Mouse (Mus musculus): ENCODE data around the gene Gch1. TPM values are rescaled to one million over a fixed set of nuclear protein-coding genes. Genes with fewer than 3 reads are reported as not detected.
A peak's percentile ranks its signal among the peaks of the same experiment; 100 is the strongest.

The Gch1 gene
- polyA plus RNA-seq, 1 experiment from 2014 or later: 5.9 TPM

DNA sequence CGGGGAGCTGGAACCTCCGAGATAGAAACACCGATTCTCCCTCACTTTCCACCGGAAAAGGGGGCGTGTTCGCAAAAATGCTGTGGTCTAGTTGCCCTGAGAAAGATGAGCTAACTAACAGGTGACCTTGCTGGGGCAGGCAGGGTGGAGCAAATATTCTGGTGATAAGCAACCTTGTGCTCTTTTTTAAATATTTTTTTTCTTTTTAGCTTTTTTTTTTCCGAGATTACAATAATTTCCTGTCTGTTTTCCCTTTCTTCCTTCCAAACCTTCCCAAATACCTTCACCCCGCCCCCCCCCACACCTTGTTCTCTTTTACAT lies 382 bp upstream of the Gch1 start:
- peaks cover 38% of the 10 kb centered on the region for H3K79me2 ChIP-seq (ENCODE audit: inconsistent target)
- 9% methylated on average over 7 of the region's 8 CpGs for WGBS (ENCODE audit: missing documents)
- H3K36me3 ChIP-seq (ENCODE audit: inconsistent target): peaks cover 5% of the 10 kb centered on the region; the same call in 1 of the 2 replicates
- H3K27ac ChIP-seq: no peak overlapping the region
- H3K4me3 ChIP-seq (ENCODE audit: inconsistent target): peak overlapping the region; percentile 72

DNA sequence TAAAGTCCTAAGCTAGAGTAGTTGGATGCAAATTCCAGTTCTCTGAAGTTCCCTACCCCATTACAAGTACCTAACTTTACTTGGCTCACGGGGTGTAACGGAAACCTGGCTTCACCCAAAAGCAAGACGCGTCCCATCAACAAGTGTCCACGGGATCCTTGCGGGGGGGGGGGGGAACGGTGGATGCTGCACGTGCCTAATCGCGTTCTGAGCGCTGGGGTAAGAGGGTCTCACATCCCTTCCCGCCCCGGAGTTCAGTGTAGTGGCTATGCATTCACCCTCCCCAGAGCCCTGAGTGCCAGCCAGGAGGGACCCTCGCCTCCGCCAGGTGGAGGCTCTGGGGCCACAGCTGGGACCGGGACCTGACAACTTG lies 752 bp downstream of the Gch1 start:
- 2% methylated on average over 12 of the region's 16 CpGs for WGBS (ENCODE audit: missing documents)

DNA sequence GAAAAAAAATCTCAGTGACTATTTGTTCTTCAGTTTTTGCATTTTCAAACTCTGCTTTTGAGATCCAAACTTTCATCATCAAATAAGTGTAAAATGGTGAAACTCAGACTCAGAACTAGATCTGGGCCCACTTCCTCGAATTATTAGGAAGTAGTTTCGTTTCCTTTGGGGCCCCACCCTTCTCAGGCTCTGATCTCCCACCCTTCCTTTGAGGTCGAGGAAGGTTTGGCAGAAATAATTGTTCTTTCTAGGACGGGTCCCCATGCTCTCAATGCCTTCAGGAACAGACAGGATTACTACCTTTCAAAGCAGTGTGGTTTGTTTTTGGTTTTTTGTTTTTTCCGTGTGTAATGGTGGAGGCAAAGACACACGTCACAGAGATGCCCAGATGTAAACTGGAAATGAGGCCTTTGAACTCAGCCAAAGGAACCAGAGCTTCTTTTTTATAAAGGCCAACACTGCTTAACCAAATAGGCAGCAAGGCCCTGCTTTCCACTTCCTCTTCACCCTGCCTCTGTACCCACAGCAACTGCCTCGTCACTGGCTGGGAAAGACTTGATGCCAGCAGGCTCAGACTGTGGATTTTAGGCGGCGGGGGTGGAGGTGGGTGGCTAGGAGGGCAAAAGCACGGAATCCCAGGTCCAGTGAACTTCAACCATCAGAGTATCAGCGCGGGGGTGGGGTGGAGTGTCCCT lies 1.4 kb downstream of the Gch1 start:
- WGBS (ENCODE audit: missing documents): 4% methylated on average over 11 of the region's 12 CpGs
- H3K4me3 ChIP-seq (ENCODE audit: inconsistent target): peak overlapping the region; percentile 72
- peaks cover 17% of the 10 kb centered on the region; the same call in 1 of the 2 replicates for H3K36me3 ChIP-seq (ENCODE audit: inconsistent target)
- peak overlapping the region; percentile 82 for H3K27ac ChIP-seq
- peaks cover 56% of the 10 kb centered on the region for H3K79me2 ChIP-seq (ENCODE audit: inconsistent target)

More for the DNA sequence above, 752 bp downstream of the Gch1 start:
- peaks cover 49% of the 10 kb centered on the region for H3K79me2 ChIP-seq (ENCODE audit: inconsistent target)
- H3K4me3 ChIP-seq (ENCODE audit: inconsistent target): peak overlapping the region; percentile 72
- peaks cover 15% of the 10 kb centered on the region; the same call in 1 of the 2 replicates for H3K36me3 ChIP-seq (ENCODE audit: inconsistent target)
- H3K27ac ChIP-seq: peak overlapping the region; percentile 82

DNA sequence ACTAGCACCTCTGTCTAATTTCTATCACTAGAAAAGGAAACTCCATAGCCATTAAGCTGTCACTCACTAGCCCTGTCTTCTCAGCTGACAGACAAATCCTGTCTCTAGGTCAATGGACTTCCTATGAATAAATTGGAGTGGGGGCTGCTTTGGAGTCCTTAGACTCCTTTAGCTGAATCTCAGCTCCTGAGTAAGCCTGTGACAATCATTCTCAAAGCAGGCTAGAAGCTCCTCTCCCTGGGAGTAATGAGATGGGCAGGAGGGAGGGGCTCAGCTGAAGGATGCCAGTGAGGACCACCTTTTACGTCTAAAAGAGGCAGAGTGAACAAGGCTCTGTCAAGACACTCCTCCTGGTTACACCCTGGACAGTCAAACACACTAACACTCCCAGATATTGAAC lies 2.0 kb downstream of the Gch1 start:
- H3K27ac ChIP-seq: peak overlapping the region; percentile 82
- H3K4me3 ChIP-seq (ENCODE audit: inconsistent target): peak overlapping the region; percentile 72
- 67% methylated on average over 1 of the region's 1 CpGs for WGBS (ENCODE audit: missing documents)
- peaks cover 61% of the 10 kb centered on the region for H3K79me2 ChIP-seq (ENCODE audit: inconsistent target)
- H3K36me3 ChIP-seq (ENCODE audit: inconsistent target): peaks cover 23% of the 10 kb centered on the region; the same call in 1 of the 2 replicates

DNA sequence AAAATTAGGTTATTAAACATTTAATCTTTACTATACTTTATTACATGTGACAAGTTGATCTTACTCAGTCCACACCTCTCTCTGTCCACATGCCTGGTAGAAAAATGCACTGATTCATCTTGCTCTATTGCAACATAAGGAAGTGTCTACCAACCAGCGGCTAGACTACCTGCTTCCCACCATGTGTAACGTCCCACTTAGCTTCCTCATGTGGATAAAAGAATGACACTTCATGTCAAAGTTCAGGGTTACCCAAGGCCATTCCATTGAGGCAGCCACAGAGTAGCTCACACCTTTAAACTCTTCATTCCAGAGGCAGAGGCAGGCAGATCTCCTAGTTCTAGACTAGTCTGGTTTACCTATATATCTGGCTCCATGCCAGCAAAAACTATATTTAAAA lies 2.7 kb downstream of the Gch1 start:
- Histone ChIP-seq H3K4me3 (ENCODE audit: inconsistent target) (no peak overlapping the region), H3K79me2 (ENCODE audit: inconsistent target) (peaks cover 68% of the 10 kb centered on the region), H3K36me3 (ENCODE audit: inconsistent target) (peaks cover 23% of the 10 kb centered on the region; the same call in 1 of the 2 replicates), H3K27ac (no peak overlapping the region)
- WGBS (ENCODE audit: missing documents): 3% methylated on average over 2 of the region's 2 CpGs

DNA sequence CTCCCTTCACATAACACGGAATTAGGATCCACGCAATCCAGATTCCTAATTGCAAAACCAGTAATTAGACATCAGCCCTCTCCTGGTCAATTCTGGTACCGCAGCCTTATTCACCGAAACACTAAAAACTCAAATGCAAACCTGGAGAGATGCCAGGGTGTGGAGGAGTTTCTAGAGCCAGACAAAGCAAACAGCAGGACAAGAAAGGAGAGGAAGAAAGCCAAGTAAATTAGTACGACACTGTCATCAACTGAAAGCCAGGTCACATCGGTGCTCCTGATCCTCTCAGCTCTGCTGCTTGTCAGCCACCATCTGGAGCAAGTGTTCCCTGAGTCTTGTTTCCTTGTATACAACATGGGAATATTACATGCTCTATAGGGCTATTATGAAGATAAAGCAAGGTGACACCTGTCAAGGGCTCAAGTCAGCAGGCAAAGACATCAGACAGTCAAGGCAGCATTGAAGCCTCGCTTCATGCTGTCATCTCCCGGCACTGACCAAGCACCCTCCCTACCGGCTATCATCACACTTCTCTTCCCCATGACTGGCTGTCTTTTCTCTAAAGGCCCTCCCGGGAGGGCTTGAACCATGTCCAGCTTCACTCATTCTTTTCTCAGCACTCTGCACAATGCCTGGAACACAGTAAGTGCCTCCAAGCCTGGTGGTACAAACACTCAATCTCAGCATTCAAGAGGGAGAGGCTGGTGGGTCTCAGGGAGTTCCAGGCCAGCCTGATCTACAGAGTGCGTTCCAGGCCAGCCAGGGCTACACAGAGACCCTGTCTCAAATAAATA lies 7.5 kb downstream of the Gch1 start:
- Histone ChIP-seq H3K27ac (no peak overlapping the region), H3K4me3 (ENCODE audit: inconsistent target) (no peak overlapping the region), H3K36me3 (ENCODE audit: inconsistent target) (peaks cover 23% of the 10 kb centered on the region; the same call in 1 of the 2 replicates), H3K79me2 (ENCODE audit: inconsistent target) (peaks cover 91% of the 10 kb centered on the region)
- 66% methylated on average over 11 of the region's 11 CpGs for WGBS (ENCODE audit: missing documents)

DNA sequence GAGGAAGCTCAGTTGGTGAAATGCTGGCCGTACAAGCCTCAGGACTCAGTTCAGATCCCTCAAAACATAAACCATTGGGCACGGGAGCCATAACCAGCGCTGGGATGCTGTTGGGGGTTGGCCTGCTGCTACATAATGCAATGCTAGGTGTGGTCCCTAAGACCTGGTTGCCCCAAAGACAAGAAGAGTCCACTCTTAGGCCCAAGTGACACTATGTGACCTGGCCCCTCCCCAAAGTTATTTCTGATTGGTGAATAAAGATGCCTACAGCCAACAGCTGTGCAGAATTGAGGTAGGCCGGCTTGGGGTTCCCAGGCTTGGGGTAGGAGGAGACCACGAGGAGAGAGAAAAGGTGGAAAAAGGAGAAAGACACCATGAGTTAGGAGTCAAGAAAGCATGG lies 10.4 kb downstream of the Gch1 start:
- Histone ChIP-seq H3K79me2 (ENCODE audit: inconsistent target) (peaks cover 90% of the 10 kb centered on the region), H3K4me3 (ENCODE audit: inconsistent target) (no peak overlapping the region), H3K36me3 (ENCODE audit: inconsistent target) (peaks cover 11% of the 10 kb centered on the region; the same call in 1 of the 2 replicates), H3K27ac (no peak overlapping the region)
- 90% methylated on average over 5 of the region's 5 CpGs for WGBS (ENCODE audit: missing documents)

DNA sequence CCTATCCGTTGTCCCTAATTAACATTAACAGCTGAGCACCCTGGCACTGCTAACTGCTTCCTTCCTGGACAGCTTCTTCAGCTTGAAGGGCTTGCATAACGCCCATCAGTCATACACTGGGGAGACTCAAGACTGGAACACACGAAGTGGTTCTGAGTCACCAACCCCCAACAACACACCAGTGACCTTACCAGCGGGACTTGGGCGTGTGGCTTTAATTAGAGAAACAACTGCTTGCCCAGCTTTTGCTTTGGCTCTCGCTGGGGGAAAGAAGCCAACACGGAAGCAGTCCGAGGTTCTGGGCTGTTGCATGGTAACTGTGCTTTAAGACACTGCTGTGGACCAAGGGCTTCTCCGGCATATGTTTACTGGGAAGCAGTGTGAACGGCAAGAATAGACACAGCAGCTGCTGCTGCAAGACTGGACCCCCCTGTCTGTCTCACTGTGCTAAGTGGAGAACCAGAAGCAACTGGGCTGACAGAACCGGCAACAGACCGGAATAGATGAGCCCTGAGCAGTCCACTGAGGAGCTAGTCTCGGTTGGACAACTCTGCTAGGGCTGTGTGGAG lies 11.3 kb downstream of the Gch1 start:
- peak overlapping the region; percentile 72 for H3K27ac ChIP-seq
- H3K4me3 ChIP-seq (ENCODE audit: inconsistent target): peak overlapping the region; percentile 18
- H3K79me2 ChIP-seq (ENCODE audit: inconsistent target): peaks cover 90% of the 10 kb centered on the region
- WGBS (ENCODE audit: missing documents): 10% methylated on average over 13 of the region's 13 CpGs
- peaks cover 9% of the 10 kb centered on the region; the same call in 1 of the 2 replicates for H3K36me3 ChIP-seq (ENCODE audit: inconsistent target)

DNA sequence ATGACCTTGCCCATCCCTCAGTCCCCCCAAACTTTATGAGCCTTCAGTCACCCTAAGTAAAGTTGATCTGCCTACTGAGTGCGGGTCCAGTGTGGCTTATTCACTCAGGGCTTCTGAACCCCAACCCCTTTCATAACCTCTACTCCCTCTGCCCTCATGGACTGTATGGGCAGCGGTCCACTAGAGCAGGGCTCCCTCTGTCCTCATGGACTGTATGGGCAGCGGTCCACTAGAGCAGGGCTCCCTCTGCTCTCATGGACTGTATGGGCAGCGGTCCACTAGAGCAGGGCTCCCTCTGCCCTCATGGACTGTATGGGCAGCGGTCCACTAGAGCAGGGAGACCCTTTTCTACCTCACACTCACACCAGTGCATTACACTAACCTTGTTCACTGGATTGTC lies 13.0 kb downstream of the Gch1 start:
- 93% methylated on average over 2 of the region's 5 CpGs for WGBS (ENCODE audit: missing documents)
- Histone ChIP-seq H3K27ac (no peak overlapping the region), H3K36me3 (ENCODE audit: inconsistent target) (peaks cover 9% of the 10 kb centered on the region; the same call in 1 of the 2 replicates)

DNA sequence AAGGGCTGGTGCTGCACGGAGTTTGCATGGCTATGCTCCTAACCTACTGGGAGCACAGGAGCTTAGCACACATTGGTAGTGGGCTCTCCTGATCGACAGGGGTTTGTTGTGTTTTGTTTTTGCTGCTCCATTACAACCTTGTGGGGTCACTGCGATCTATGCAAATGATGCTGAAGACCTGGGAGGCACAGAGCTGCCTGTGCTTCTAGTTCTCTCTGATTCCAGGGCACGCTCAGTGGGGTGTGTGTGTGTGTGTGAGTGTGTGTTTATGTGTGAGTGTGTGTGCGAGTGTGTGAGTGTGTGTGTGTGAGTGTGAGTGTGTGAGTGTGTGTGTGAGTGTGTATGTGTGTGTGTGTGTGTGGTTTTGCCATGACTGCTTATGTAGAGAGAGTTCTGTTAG lies 14.1 kb downstream of the Gch1 start:
- Histone ChIP-seq H3K4me3 (ENCODE audit: inconsistent target) (no peak overlapping the region), H3K36me3 (ENCODE audit: inconsistent target) (peaks cover 11% of the 10 kb centered on the region; the same call in 1 of the 2 replicates), H3K79me2 (ENCODE audit: inconsistent target) (peaks cover 88% of the 10 kb centered on the region), H3K27ac (no peak overlapping the region)
- 90% methylated on average over 4 of the region's 5 CpGs for WGBS (ENCODE audit: missing documents)

More for the DNA sequence above, 13.0 kb downstream of the Gch1 start:
- H3K79me2 ChIP-seq (ENCODE audit: inconsistent target): peaks cover 90% of the 10 kb centered on the region
- H3K4me3 ChIP-seq (ENCODE audit: inconsistent target): no peak overlapping the region

DNA sequence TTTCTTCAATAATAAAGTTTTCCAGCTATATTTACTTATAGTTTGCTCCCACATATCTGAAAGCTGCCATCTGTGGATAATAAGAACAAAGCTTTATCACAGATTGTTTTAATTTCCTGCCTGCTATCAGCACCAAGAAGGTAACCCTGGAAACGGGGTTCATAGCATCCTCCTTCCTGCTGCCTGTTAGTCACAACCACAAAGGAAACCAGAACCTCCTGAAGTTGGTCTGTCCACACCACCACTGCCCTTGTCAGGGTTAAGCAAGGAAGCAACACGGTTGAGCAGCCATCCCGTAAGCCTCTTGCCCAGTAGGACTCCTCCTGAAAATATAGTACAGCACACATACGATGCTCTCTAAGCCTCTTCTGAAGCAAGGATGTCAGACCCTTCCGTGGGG lies 17.1 kb downstream of the Gch1 start:
- no peak overlapping the region for H3K27ac ChIP-seq
- WGBS (ENCODE audit: missing documents): 14% methylated on average over 5 of the region's 5 CpGs
- H3K36me3 ChIP-seq (ENCODE audit: inconsistent target): peaks cover 38% of the 10 kb centered on the region

DNA sequence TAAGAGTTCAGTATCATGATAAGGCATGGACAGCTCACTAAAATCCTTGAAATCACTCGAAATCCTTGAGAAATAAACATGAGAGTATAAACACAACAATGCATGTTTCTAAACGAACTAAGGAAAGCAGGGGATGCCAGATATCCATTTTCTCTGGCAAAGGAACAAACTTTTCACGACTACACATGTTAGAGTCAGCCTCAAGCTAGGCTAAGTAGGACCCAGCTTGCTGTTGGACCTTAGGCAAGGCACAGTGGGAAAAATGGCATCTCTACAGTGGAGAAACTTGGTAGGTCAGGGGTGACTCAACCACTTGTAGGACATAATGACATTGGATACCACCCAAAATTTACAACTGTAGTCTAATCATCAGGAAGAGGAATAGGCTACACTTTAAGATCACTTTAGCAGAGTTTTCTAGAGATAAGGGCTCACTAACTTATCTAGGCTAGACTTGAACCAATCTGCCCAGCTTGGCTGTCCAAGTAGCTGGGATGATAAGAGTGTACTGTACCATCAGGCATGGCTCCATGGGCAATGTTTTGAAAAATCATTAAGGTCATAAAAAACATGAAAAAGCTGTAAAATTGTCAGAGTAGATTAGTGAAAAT lies 18.6 kb downstream of the Gch1 start:
- Histone ChIP-seq H3K79me2 (ENCODE audit: inconsistent target) (peaks cover 59% of the 10 kb centered on the region), H3K36me3 (ENCODE audit: inconsistent target) (peaks cover 42% of the 10 kb centered on the region), H3K27ac (no peak overlapping the region), H3K4me3 (ENCODE audit: inconsistent target) (no peak overlapping the region)
- 81% methylated on average over 3 of the region's 3 CpGs for WGBS (ENCODE audit: missing documents)

More for the DNA sequence above, 17.1 kb downstream of the Gch1 start:
- H3K79me2 ChIP-seq (ENCODE audit: inconsistent target): peaks cover 69% of the 10 kb centered on the region
- H3K4me3 ChIP-seq (ENCODE audit: inconsistent target): no peak overlapping the region

DNA sequence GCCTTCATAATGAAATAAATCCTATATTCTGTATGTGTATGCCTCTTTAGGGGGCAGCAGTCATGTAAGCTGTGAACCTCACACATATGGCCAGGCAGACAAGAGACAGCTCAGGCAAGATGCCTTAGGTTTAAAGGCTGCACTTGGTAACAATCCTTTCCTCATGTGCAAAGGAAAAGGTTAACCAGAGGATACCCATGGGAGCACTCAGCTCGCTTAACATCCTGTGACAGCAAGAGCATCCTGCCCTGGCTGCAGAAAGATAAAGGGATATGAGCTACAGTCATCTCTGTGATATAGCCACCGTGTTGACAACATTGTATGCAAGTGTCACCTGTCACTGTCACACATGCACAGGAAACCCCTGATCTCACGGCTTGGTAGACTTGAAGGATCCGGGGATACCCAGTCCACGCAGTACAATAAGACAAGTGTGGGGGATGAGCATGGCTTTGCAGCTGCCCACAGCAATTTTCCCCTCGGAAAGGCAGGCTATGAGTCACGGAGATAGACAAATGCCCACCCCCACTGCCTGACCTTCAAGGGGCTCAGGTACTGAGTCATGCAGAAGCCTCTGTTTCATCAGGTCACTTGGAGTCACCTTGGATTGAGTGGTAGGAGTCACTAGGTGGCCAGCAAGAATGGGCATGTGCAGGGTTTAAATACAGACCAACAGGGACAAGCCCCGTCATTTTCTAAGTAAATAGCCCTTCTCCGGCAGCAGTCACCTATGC lies 19.4 kb downstream of the Gch1 start:
- WGBS (ENCODE audit: missing documents): 88% methylated on average over 9 of the region's 9 CpGs
- no peak overlapping the region for H3K4me3 ChIP-seq (ENCODE audit: inconsistent target)
- H3K27ac ChIP-seq: no peak overlapping the region
- peaks cover 51% of the 10 kb centered on the region for H3K79me2 ChIP-seq (ENCODE audit: inconsistent target)
- H3K36me3 ChIP-seq (ENCODE audit: inconsistent target): peaks cover 50% of the 10 kb centered on the region

DNA sequence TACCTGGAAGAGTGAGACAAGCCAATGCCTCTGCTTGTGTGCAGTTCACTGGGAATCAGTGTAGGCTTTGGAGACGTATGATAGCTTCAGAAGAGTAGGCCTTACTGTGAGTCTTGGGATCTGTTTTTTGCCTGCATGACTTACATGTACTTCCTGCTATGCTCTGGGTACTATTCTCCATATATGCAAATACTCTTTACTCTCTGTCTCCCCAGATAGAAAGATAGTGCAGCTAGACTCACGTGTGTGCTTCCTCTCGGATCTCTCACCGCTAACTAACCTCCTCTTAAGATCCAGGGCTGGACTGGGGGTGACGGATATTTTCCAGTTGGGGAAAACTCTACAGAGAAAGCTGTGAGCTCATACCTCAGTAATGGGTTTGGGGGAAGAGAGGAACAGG lies 23.5 kb downstream of the Gch1 start:
- Histone ChIP-seq H3K79me2 (ENCODE audit: inconsistent target) (peaks cover 12% of the 10 kb centered on the region; the same call in 1 of the 2 replicates), H3K36me3 (ENCODE audit: inconsistent target) (peaks cover 72% of the 10 kb centered on the region), H3K27ac (peak overlapping the region; percentile 19; the same call in 1 of the 2 replicates), H3K4me3 (ENCODE audit: inconsistent target) (no peak overlapping the region)
- WGBS (ENCODE audit: missing documents): 87% methylated on average over 5 of the region's 5 CpGs

Data from macrophage (primary cell).